Mouse (Mus musculus): ENCODE results near the gene Ubash3a. TPM values are rescaled to one million over a fixed set of nuclear protein-coding genes. Genes with fewer than 3 reads are reported as not detected.

Ubash3a gene
- total RNA-seq, 1 experiment, result 6.7 TPM

DNA sequence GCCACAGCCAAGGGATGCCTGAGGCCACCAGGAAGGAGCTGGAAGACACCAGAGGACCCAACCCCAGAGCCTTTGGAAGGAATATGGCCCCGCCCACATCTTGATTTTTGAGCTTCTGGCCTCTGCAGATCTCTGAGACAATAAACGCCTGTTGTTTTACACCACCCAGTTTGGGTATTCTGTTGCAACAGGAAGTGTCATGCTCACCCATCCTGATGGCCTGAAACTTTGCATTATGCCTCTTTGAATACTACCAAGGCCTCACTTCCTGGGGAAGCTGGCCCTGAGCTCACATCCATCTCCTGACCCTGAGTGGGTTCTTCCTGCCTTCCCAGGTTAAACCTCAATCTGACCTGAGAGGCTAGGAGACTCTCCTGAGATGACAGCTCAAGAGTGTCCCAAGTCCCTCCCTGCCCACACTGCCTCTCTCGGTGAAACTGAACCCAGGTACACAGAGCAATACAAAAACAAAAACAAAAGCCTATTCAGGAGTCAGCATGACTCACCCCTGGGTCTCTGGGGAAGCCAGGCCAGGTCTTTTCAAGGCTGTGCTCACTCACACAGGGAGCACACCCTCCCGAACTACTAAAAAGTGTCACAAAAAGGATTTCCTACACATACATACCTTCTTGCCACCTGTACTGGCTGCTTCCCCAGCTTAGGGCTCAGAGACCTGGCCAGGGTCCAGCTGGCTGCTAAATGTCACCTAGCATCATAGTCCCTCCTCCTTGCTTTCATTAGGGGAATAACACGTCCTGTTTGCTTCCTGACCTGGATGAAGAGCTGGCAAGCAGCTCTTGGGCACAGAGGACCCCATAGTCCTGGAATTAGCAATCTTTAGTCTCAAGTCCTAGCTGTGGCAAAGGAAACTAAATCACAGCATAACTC lies 8.6 kb downstream of the Ubash3a start:
- DNase-seq (ENCODE audit: low read depth, low spot score), result no peak
- TF ChIP-seq CHD2 (IDR thresholded peaks at IDR 0.05; ENCODE audit: low read depth, low read length) (no peak), MAFK (IDR thresholded peaks at IDR 0.05; ENCODE audit: insufficient read depth, low read depth, low read length) (no peak), ZNF384 (IDR thresholded peaks at IDR 0.05; ENCODE audit: low read depth, low read length) (no peak), HCFC1 (IDR thresholded peaks at IDR 0.05; ENCODE audit: borderline replicate concordance, insufficient read depth, low read length) (no peak), ZC3H11A (IDR thresholded peaks at IDR 0.05; ENCODE audit: borderline replicate concordance, low read depth, low read length) (no peak)
- H3K36me3 ChIP-seq (ENCODE audit: control insufficient read depth, insufficient read depth, low read length, poor library complexity, severe bottlenecking), result peaks cover 20% of the 10 kb centered on the region; the same call in 1 of the 2 replicates
- H3K27ac ChIP-seq (ENCODE audit: insufficient read depth, low read depth, low read length, poor library complexity, severe bottlenecking), result no peak overlapping the region
- H3K4me3 ChIP-seq (ENCODE audit: insufficient read depth in 1 of 2, low read depth in 1 of 2, low read length in 2 of 2, poor library complexity in 1 of 2, severe bottlenecking in 1 of 2), result no peak overlapping the region
- H3K4me1 ChIP-seq (ENCODE audit: control insufficient read depth in 2 of 2, insufficient read depth in 2 of 2, low read length in 2 of 2, poor library complexity in 1 of 2), result peaks cover 0 to 2% of the 10 kb centered on the region in 2 experiments; a peak in 1 of 4 replicates
- in situ Hi-C loops (cut with MboI; ENCODE audit: low sequenced_read_pairs in 2 of 2, unreplicated experiment in 2 of 2), result no loop called here
- H3K9me3 ChIP-seq (ENCODE audit: control insufficient read depth, insufficient read depth, low read depth, low read length), result no peaks in the 10 kb centered on the region
- no peak overlapping the region for H3K9ac ChIP-seq (ENCODE audit: insufficient read depth, low read depth, low read length, poor library complexity, severe bottlenecking)

DNA sequence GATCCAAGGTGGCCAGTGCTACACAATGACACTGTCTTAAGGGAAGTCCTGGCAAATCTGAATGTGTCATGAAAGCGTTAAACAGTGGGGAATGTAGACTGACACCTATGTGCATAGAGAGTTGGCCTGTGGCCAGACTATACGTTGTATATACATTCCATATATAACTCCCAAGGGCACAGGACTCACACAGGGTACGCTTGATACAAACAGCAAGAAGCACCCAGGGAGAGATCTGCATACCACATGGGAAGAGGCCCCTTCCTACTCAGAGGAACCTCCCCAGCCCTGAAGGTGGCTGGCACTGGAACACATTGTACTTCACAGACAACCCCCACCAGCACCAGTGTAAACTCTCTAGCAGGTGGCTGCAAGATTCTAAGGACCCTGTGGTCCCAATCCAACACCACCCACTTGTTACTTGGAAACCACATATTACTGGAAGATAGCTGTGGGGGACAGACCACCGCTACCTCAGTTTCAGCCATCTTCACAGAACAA lies 15.2 kb downstream of the Ubash3a start:
- H3K36me3 ChIP-seq (ENCODE audit: control insufficient read depth, insufficient read depth, low read length, poor library complexity, severe bottlenecking), result peaks cover 9% of the 10 kb centered on the region; the same call in 1 of the 2 replicates
- H3K9ac ChIP-seq (ENCODE audit: insufficient read depth, low read depth, low read length, poor library complexity, severe bottlenecking), result no peak overlapping the region
- no peak for DNase-seq (ENCODE audit: low read depth, low spot score)
- TF ChIP-seq ZNF384 (IDR thresholded peaks at IDR 0.05; ENCODE audit: low read depth, low read length) (no peak), HCFC1 (IDR thresholded peaks at IDR 0.05; ENCODE audit: borderline replicate concordance, insufficient read depth, low read length) (no peak), MAFK (IDR thresholded peaks at IDR 0.05; ENCODE audit: insufficient read depth, low read depth, low read length) (no peak)
- no peaks in the 10 kb centered on the region for H3K9me3 ChIP-seq (ENCODE audit: control insufficient read depth, insufficient read depth, low read depth, low read length)
- in situ Hi-C loops (cut with MboI; ENCODE audit: low sequenced_read_pairs in 2 of 2, unreplicated experiment in 2 of 2), result no loop called here
- no peak overlapping the region for H3K4me3 ChIP-seq (ENCODE audit: insufficient read depth in 1 of 2, low read depth in 1 of 2, low read length in 2 of 2, poor library complexity in 1 of 2, severe bottlenecking in 1 of 2)
- H3K27ac ChIP-seq (ENCODE audit: insufficient read depth, low read depth, low read length, poor library complexity, severe bottlenecking), result no peak overlapping the region
- H3K4me1 ChIP-seq (ENCODE audit: control insufficient read depth in 2 of 2, insufficient read depth in 2 of 2, low read length in 2 of 2, poor library complexity in 1 of 2), result no peaks in the 10 kb centered on the region

DNA sequence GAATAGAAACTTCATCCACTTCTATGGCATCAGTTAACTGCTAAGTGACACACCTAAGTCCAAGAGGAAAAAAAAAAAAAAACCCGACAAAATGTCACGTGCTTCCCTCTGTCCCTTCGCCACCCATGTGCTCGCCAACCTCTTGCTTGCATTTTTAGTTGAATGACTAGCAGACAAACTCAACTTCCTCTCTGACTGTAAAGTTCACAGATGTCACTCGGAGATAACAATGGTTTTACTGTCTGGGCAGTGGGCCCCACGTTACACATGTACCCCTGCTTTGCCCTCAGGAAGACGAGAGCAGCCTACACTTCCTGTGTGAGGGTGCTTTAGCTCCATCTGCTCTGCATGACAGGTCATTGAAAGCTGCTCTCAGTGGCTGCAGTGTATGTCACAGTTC lies 16.2 kb downstream of the Ubash3a start:
- Histone ChIP-seq H3K27ac (ENCODE audit: insufficient read depth, low read depth, low read length, poor library complexity, severe bottlenecking) (no peak overlapping the region), H3K9me3 (ENCODE audit: control insufficient read depth, insufficient read depth, low read depth, low read length) (no peaks in the 10 kb centered on the region), H3K36me3 (ENCODE audit: control insufficient read depth, insufficient read depth, low read length, poor library complexity, severe bottlenecking) (peaks cover 7% of the 10 kb centered on the region; the same call in 1 of the 2 replicates), H3K4me3 (ENCODE audit: insufficient read depth in 1 of 2, low read depth in 1 of 2, low read length in 2 of 2, poor library complexity in 1 of 2, severe bottlenecking in 1 of 2) (no peak overlapping the region), H3K9ac (ENCODE audit: insufficient read depth, low read depth, low read length, poor library complexity, severe bottlenecking) (no peak overlapping the region), H3K4me1 (ENCODE audit: control insufficient read depth in 2 of 2, insufficient read depth in 2 of 2, low read length in 2 of 2, poor library complexity in 1 of 2) (no peaks in the 10 kb centered on the region)
- in situ Hi-C loops (cut with MboI; ENCODE audit: low sequenced_read_pairs in 2 of 2, unreplicated experiment in 2 of 2), result no loop called here
- no peak for DNase-seq (ENCODE audit: low read depth, low spot score)
- TF ChIP-seq CHD2 (IDR thresholded peaks at IDR 0.05; ENCODE audit: low read depth, low read length) (no peak), ZNF384 (IDR thresholded peaks at IDR 0.05; ENCODE audit: low read depth, low read length) (no peak), MAFK (IDR thresholded peaks at IDR 0.05; ENCODE audit: insufficient read depth, low read depth, low read length) (no peak), HCFC1 (IDR thresholded peaks at IDR 0.05; ENCODE audit: borderline replicate concordance, insufficient read depth, low read length) (no peak), ZC3H11A (IDR thresholded peaks at IDR 0.05; ENCODE audit: borderline replicate concordance, low read depth, low read length) (no peak)

DNA sequence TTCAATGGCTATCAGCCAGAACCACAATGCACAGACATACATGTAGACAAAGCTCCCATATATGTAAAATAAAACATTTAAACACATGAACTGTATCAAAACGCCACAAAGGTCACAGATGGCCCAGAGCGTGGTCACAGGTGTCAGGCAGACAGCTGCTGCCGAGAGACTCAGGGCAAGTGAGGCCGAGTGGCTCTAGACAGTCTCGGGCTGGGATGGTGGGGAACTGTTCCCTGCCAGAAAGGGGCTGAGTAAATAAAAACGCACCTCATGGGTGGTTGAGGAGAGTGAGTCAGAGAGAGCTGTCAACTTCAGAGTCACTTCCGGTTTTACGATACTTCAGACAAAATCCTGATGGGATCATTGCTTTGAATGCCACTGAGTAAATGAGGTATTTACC lies 16.9 kb downstream of the Ubash3a start:
- no peak overlapping the region for H3K9ac ChIP-seq (ENCODE audit: insufficient read depth, low read depth, low read length, poor library complexity, severe bottlenecking)
- no peaks in the 10 kb centered on the region for H3K9me3 ChIP-seq (ENCODE audit: control insufficient read depth, insufficient read depth, low read depth, low read length)
- H3K27ac ChIP-seq (ENCODE audit: insufficient read depth, low read depth, low read length, poor library complexity, severe bottlenecking), result no peak overlapping the region
- H3K4me3 ChIP-seq (ENCODE audit: insufficient read depth in 1 of 2, low read depth in 1 of 2, low read length in 2 of 2, poor library complexity in 1 of 2, severe bottlenecking in 1 of 2), result no peak overlapping the region
- H3K36me3 ChIP-seq (ENCODE audit: control insufficient read depth, insufficient read depth, low read length, poor library complexity, severe bottlenecking), result peaks cover 4% of the 10 kb centered on the region; the same call in 1 of the 2 replicates
- no peak for TF ChIP-seq ZNF384 (IDR thresholded peaks at IDR 0.05; ENCODE audit: low read depth, low read length)
- TF ChIP-seq CHD2 (IDR thresholded peaks at IDR 0.05; ENCODE audit: low read depth, low read length), result no peak
- no peak for TF ChIP-seq ZC3H11A (IDR thresholded peaks at IDR 0.05; ENCODE audit: borderline replicate concordance, low read depth, low read length)
- TF ChIP-seq HCFC1 (IDR thresholded peaks at IDR 0.05; ENCODE audit: borderline replicate concordance, insufficient read depth, low read length), result no peak
- TF ChIP-seq MAFK (IDR thresholded peaks at IDR 0.05; ENCODE audit: insufficient read depth, low read depth, low read length), result no peak
- H3K4me1 ChIP-seq (ENCODE audit: control insufficient read depth in 2 of 2, insufficient read depth in 2 of 2, low read length in 2 of 2, poor library complexity in 1 of 2), result no peaks in the 10 kb centered on the region
- DNase-seq (ENCODE audit: low read depth, low spot score), result no peak
- in situ Hi-C loops (cut with MboI; ENCODE audit: low sequenced_read_pairs in 2 of 2, unreplicated experiment in 2 of 2), result no loop called here

Measured in ES-E14 (cell line).